Mouse (Mus musculus): ENCODE results near the gene Ndufa4l2. TPM values are rescaled to one million over a fixed set of nuclear protein-coding genes. Genes with fewer than 3 reads are reported as not detected.
A peak's percentile ranks its signal among the peaks of the same experiment; 100 is the strongest.

Ndufa4l2 gene
- polyA plus RNA-seq, 1 experiment from 2014 or later, result 17.8 TPM

GRCm38 (mm10) chr10:127510895-127511617 is 3.7 kb upstream of the Ndufa4l2 start:
- 10% methylated on average over 11 of the region's 11 CpGs for whole genome bisulfite sequencing

GRCm38 (mm10) chr10:127511634-127512306 is 3.0 kb upstream of the Ndufa4l2 start:
- no peaks in the 10 kb centered on the region for H3K36me3 ChIP-seq
- peak overlapping the region; percentile 37 for H3K4me3 ChIP-seq (replicated peaks)
- peak overlapping the region; percentile 92 for H3K27ac ChIP-seq (replicated peaks)
- peaks cover 92% of the 10 kb centered on the region for H3K4me1 ChIP-seq
- peak; percentile 40 for ATAC-seq (ENCODE audit: low FRiP score)
- peak overlapping the region; percentile 70 for H3K9ac ChIP-seq (replicated peaks)
- H3K4me2 ChIP-seq, result peak overlapping the region; percentile 69
- no peaks in the 10 kb centered on the region for H3K9me3 ChIP-seq (replicated peaks)
- 1% methylated on average over 41 of the region's 46 CpGs for WGBS
- H3K27me3 ChIP-seq (replicated peaks), result peaks cover 22% of the 10 kb centered on the region

More at GRCm38 (mm10) chr10:127510895-127511617, 3.7 kb upstream of the Ndufa4l2 start:
- H3K27me3 ChIP-seq (replicated peaks), result peaks cover 19% of the 10 kb centered on the region
- H3K4me3 ChIP-seq (replicated peaks), result peak overlapping the region; percentile 37
- peak overlapping the region; percentile 70 for H3K9ac ChIP-seq (replicated peaks)
- peak overlapping the region; percentile 92 for H3K27ac ChIP-seq (replicated peaks)
- H3K4me2 ChIP-seq, result peak overlapping the region; percentile 69
- no peaks in the 10 kb centered on the region for H3K9me3 ChIP-seq (replicated peaks)
- ATAC-seq (ENCODE audit: low FRiP score), result no peak
- no peaks in the 10 kb centered on the region for H3K36me3 ChIP-seq
- peaks cover 85% of the 10 kb centered on the region for H3K4me1 ChIP-seq

GRCm38 (mm10) chr10:127512307-127512666 is 2.5 kb upstream of the Ndufa4l2 start:
- H3K27me3 ChIP-seq (replicated peaks), result peaks cover 22% of the 10 kb centered on the region
- peak overlapping the region; percentile 92 for H3K27ac ChIP-seq (replicated peaks)
- H3K9me3 ChIP-seq (replicated peaks), result no peaks in the 10 kb centered on the region
- peaks cover 97% of the 10 kb centered on the region for H3K4me1 ChIP-seq
- no peaks in the 10 kb centered on the region; the same call in 1 of the 2 replicates for H3K36me3 ChIP-seq
- peak overlapping the region; percentile 69 for H3K4me2 ChIP-seq
- H3K9ac ChIP-seq (replicated peaks), result peak overlapping the region; percentile 70
- 1% methylated on average over 7 of the region's 7 CpGs for WGBS
- peak overlapping the region; percentile 37 for H3K4me3 ChIP-seq (replicated peaks)
- no peak for ATAC-seq (ENCODE audit: low FRiP score)

- under 1% methylated on average over 27 of the region's 27 CpGs for WGBS
- H3K27me3 ChIP-seq (replicated peaks), result peaks cover 25% of the 10 kb centered on the region
These were observed 2.0 kb upstream of the Ndufa4l2 start for GRCm38 (mm10) chr10:127512813-127513212.

GRCm38 (mm10) chr10:127513501-127514091 is 1.2 kb upstream of the Ndufa4l2 start:
- 2% methylated on average over 16 of the region's 16 CpGs for WGBS
- Histone ChIP-seq H3K36me3 (peaks cover 8% of the 10 kb centered on the region), H3K27ac (replicated peaks) (peak overlapping the region; percentile 92), H3K9me3 (replicated peaks) (no peaks in the 10 kb centered on the region), H3K9ac (replicated peaks) (peak overlapping the region; percentile 4; the same call in 1 of the 2 replicates), H3K4me1 (peaks cover 90% of the 10 kb centered on the region), H3K27me3 (replicated peaks) (peaks cover 32% of the 10 kb centered on the region), H3K4me3 (replicated peaks) (no peak overlapping the region), H3K4me2 (peak overlapping the region; percentile 69)
- ATAC-seq (ENCODE audit: low FRiP score), result no peak

More at GRCm38 (mm10) chr10:127512813-127513212, 2.0 kb upstream of the Ndufa4l2 start:
- Histone ChIP-seq H3K36me3 (peaks cover under 1% of the 10 kb centered on the region; the same call in 1 of the 2 replicates), H3K27ac (replicated peaks) (peak overlapping the region; percentile 92), H3K9ac (replicated peaks) (peak overlapping the region; percentile 70; the same call in 1 of the 2 replicates), H3K4me2 (peak overlapping the region; percentile 69), H3K4me3 (replicated peaks) (no peak overlapping the region), H3K4me1 (peaks cover 98% of the 10 kb centered on the region), H3K9me3 (replicated peaks) (no peaks in the 10 kb centered on the region)
- ATAC-seq (ENCODE audit: low FRiP score), result peak; percentile 30; the same call in 1 of the 2 replicates

- Histone ChIP-seq H3K27me3 (replicated peaks) (peaks cover 32% of the 10 kb centered on the region), H3K4me1 (peaks cover 84% of the 10 kb centered on the region), H3K27ac (replicated peaks) (peak overlapping the region; percentile 23; the same call in 1 of the 2 replicates), H3K4me3 (replicated peaks) (no peak overlapping the region), H3K36me3 (peaks cover 10% of the 10 kb centered on the region), H3K4me2 (peak overlapping the region; percentile 69), H3K9ac (replicated peaks) (no peak overlapping the region), H3K9me3 (replicated peaks) (no peaks in the 10 kb centered on the region)
- 14% methylated on average over 13 of the region's 13 CpGs for WGBS
- ATAC-seq (ENCODE audit: low FRiP score), result no peak
These were observed 562 bp upstream of the Ndufa4l2 start for GRCm38 (mm10) chr10:127514111-127514698.

- Histone ChIP-seq H3K4me3 (replicated peaks) (no peak overlapping the region), H3K9ac (replicated peaks) (no peak overlapping the region), H3K27ac (replicated peaks) (no peak overlapping the region), H3K27me3 (replicated peaks) (peaks cover 32% of the 10 kb centered on the region), H3K36me3 (peaks cover 13% of the 10 kb centered on the region), H3K4me1 (peaks cover 75% of the 10 kb centered on the region), H3K9me3 (replicated peaks) (no peaks in the 10 kb centered on the region), H3K4me2 (peak overlapping the region; percentile 36)
- WGBS, result 30% methylated on average over 9 of the region's 9 CpGs
- ATAC-seq (ENCODE audit: low FRiP score), result no peak
These were observed 660 bp downstream of the Ndufa4l2 start for GRCm38 (mm10) chr10:127515271-127515982.

GRCm38 (mm10) chr10:127515983-127516459 is 1.3 kb downstream of the Ndufa4l2 start:
- Histone ChIP-seq H3K4me2 (peak overlapping the region; percentile 36), H3K27ac (replicated peaks) (no peak overlapping the region), H3K4me1 (peaks cover 75% of the 10 kb centered on the region), H3K9ac (replicated peaks) (no peak overlapping the region), H3K4me3 (replicated peaks) (no peak overlapping the region), H3K27me3 (replicated peaks) (peaks cover 32% of the 10 kb centered on the region), H3K36me3 (peaks cover 13% of the 10 kb centered on the region), H3K9me3 (replicated peaks) (no peaks in the 10 kb centered on the region)
- WGBS, result 18% methylated on average over 8 of the region's 8 CpGs
- no peak for ATAC-seq (ENCODE audit: low FRiP score)

GRCm38 (mm10) chr10:127516576-127517260 is 2.0 kb downstream of the Ndufa4l2 start:
- Histone ChIP-seq H3K4me2 (peak overlapping the region; percentile 36), H3K9me3 (replicated peaks) (no peaks in the 10 kb centered on the region), H3K27me3 (replicated peaks) (peaks cover 32% of the 10 kb centered on the region), H3K9ac (replicated peaks) (peak overlapping the region; percentile 15; the same call in 1 of the 2 replicates), H3K4me1 (peaks cover 75% of the 10 kb centered on the region), H3K4me3 (replicated peaks) (no peak overlapping the region), H3K27ac (replicated peaks) (no peak overlapping the region; the same call in 1 of the 2 replicates), H3K36me3 (peaks cover 13% of the 10 kb centered on the region)
- no peak for ATAC-seq (ENCODE audit: low FRiP score)
- WGBS, result 7% methylated on average over 30 of the region's 30 CpGs

- Histone ChIP-seq H3K27ac (replicated peaks) (no peak overlapping the region), H3K27me3 (replicated peaks) (peaks cover 32% of the 10 kb centered on the region)
These were observed 3.2 kb downstream of the Ndufa4l2 start for GRCm38 (mm10) chr10:127517941-127518340.

More at GRCm38 (mm10) chr10:127517941-127518340, 3.2 kb downstream of the Ndufa4l2 start:
- Histone ChIP-seq H3K9ac (replicated peaks) (no peak overlapping the region), H3K4me3 (replicated peaks) (no peak overlapping the region), H3K9me3 (replicated peaks) (no peaks in the 10 kb centered on the region), H3K4me1 (peaks cover 67% of the 10 kb centered on the region), H3K4me2 (no peak overlapping the region), H3K36me3 (peaks cover 13% of the 10 kb centered on the region)
- WGBS, result 95% methylated on average over 22 of the region's 22 CpGs
- no peak for ATAC-seq (ENCODE audit: low FRiP score)
